Mouse (Mus musculus): ENCODE measurements at regions not wholly inside any gene's neighbourhood (a gene's known extent, or its start where the extent isn't known, plus 50 kb on each side); places are given as distances from the start of the nearest gene placed in this dataset.
"Not testable (repeated sequence)": the region's sequence is repeated elsewhere in the genome, so short reads cannot be mapped to it uniquely, and the experiment has no call there.

DNA sequence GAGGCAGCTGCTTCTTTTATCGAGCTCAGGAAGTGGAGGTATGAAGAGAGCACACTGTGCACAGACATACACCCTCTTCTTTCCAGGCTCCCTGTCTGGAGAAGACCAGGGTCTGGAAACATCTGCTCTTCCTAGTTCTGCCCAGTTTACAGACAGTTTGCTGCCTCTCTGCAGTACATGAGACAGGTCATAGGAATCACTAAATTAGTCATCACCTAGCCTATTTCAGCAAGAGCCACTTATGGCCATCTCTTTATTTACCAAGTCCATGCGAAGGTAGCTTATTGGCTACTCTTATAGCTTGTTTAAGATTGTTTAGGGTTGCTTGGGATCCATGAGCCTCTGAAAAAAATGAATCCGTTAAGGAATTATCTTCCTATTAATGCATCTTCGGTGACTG is 257.9 kb downstream of the Nfkbiz start:
- DNase-seq (ENCODE audit: low spot score in 2 of 2): no peak

DNA sequence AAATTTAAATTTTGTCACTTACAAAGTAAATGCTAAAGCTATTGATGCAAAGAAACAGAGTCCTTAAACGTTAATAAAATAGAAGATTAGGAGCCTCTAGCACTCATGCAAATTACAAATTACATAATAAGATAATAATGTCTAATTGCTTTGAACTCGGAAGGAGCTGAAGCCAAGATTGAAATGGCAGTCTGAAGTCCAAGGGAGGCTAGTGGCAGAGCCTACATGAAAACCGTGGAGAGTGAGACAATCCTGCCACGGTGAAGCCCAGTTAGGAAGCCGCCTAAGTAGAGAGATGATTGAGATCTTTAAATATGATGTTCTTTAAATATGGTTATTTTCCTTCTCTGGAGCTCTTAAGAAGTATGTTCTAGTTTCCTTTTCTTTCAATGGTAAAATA is 260.0 kb downstream of the Nfkbiz start:
- no peak for DNase-seq (ENCODE audit: low spot score in 2 of 2)

DNA sequence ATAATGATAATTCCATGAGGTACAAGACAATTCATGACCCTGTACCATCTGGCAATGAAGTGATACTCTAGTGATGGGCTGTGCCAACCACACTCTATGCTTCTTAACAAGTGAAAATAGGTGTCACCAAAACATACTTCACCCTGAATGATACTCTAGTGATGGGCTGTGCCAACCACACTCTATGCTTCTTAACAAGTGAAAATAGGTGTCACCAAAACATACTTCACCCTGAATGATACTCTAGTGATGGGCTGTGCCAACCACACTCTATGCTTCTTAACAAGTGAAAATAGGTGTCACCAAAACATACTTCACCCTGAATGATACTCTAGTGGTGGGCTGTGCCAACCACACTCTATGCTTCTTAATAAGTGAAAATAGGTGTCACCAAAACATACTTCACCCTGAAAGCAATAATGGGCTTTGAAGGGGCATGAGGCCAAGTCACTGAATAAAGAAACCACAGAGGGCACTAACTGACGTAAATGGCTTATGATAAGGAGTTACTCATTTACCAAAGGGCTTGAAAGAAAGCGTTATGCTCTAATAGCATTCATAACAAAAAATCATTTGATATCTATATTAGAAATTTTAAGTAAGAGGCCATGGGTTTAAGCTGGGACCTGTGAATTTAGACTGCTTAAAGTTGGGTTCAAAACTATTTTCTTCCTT is 263.0 kb downstream of the Nfkbiz start:
- not testable (repeated sequence) for DNase-seq (ENCODE audit: low spot score in 2 of 2)

DNA sequence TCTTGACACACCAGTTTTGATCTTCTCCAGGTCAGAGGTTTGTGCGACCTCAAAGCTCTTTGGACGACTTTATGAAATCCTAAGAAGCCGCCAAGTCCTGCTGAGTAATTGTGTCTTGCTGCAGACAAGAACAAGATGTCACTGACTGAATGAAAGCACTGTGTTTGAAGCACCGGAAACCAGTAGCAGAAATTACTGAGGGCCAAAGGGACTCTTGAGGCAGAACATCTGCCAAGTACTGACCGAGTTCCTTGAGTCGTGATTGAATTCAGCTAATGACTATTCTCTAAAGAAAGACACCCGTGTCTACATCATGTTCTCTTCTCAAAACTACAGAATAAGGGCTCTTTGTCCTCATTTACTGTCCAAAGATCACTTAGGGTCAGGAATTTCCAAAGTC is 267.6 kb downstream of the Nfkbiz start:
- DNase-seq (ENCODE audit: low spot score in 2 of 2): no peak

DNA sequence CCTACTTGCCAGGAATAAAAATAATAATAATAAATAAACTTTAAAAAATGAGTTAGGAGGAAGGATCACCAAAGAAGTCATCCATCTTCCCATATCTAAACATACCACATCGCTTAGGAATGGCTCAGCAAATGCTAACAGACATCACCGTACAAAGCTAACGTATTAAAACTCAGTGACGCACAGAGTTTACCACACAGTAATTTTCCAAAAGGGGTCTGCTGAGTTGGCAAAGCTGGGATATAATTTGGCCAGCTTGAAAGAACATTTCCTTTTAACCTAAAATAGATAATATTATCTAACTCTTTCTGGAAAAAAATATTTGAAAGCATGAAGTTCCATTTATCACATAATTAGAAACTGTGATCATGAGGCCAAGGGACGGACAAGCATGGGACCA is 268.6 kb downstream of the Nfkbiz start:
- no peak for DNase-seq (ENCODE audit: low spot score in 2 of 2)

DNA sequence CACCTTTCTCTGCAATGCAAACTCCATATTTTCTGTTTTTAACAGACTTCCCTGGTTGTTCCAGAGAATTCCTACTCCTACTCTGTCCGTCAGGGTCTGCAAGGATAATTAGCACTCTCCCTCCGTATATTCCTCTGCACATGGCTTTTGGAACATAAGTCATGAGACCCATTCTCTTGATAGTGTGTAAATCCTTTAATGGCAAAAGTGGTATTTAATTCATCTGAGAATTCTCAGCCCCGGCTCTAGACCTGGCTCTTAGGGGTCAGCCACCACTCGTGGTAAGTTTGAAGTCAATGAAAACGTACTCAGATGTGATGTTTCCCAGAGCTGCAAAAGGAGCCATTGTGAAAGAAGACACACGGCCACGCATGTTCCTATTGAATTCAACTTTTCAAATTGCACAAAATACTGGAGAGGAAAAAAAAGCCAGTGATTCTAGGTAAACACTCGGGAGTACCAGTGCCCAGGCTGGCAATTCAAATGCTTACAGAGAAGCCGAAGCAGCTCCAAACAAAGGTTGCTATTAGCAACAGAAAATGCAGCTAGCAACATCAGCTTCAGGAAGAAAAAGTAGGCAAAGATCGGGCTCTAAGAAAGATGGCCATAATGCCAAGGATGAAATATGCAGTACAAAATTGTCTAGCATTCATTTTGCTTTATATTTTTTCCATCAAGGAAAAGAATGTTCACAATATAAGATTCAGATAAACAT is 258.2 kb upstream of the Zpld1 start:
- DNase-seq (ENCODE audit: low spot score in 2 of 2): no peak

DNA sequence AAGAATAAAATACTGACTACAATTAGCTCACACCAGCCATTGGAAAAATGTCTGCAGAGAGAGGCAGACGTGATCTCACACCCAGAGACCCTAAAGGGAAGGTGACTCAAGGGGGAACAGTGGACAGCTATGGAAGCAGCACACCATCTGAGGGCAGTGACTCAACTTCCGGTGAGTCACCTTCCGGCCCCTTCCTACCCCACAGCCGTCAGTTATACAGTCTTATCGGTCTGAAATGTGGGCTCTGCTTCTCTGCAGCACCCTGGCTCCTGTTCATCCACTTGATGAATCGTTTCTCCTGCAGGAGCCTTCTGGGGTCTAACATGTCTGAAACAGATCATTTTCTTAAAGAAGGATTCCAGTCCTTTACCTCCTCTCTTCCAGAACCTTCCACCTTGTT is 257.4 kb upstream of the Zpld1 start:
- no peak for DNase-seq (ENCODE audit: low spot score in 2 of 2)

DNA sequence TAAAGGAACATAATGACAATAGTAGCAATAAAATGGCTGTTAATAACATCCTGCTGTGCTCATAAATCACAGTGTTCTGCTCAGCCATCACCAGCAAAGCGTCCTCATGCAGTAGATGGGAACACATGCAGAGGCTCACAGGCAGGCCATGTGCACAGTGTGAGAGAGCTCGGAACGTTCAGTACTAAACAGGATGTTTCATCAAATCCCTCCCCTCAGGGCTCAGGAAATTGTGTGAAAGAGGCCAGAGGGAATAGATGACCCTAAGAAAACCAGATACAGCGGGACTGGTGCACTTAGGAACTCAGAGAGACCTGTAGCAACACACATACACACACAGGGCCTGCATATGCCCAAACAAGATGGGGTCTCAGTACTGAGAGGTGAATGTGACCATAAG is 256.1 kb upstream of the Zpld1 start:
- DNase-seq (ENCODE audit: low spot score in 2 of 2): no peak

DNA sequence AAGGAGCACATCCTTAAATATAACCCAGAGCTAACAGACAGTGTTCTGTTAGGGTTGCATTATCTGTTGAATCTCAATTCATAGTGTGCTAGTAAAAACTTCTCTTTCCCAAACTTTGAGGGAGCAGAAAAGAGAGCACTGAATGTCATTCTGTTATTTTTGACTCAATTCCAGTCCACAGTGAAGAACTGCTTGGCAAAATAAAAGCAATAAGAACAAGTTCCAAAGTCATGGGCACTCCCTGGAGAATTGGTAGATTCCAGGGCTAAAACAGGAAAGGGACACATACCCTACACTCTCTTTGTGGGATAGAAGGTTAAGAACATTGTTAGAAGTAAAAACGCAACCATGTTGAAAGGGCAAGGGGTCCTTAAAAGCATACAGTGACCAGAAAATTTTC is 253.6 kb upstream of the Zpld1 start:
- no peak for DNase-seq (ENCODE audit: low spot score in 2 of 2)

DNA sequence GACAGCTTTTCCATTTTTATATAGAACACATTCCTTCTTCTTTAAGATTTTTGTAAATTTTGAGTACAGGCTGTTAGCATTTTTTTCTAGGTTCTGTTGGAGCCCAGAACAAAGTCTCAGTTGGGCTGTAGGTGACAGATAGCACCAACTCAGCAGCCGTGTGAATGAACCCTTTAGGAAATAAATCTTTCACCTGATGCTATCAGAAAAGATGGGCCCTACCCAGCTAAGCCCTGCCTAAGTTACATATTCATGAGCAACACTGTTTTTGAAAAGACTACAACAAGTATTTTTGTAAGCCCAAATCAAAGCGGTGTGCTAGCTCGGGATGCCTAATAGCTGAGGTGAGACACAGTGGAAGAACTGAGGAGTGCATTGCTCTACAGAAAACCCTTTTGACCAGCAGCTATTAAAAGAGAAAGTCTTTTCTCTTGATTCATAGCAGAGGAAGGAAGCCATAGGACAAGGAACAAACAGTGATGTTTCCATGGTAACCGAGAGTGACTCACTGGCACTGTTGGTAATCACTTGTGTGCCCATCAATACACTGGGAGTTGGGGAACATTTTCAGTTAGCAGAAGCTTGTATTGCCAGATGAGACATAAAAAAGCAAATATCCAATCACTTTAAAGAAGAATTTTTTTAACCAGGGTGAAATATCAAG is 253.0 kb upstream of the Zpld1 start:
- no peak for DNase-seq (ENCODE audit: low spot score in 2 of 2)

DNA sequence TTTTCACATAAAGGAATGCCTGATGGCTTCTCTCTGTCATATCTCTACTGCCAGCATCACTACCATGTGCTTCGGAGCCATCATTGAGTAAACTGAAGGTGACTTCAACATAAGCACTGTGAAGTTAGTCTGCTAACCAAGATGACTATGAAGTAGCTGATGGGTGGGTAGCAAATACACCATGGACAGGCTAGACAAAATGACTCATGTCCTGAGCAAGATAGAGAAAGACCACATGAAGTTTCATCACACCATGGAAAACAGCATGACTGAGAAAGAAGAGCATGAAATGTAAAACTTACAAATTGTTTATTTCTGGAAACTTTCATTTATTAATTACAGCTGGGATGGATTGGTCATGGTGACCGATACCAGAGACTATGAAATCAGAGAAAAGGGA is 249.3 kb upstream of the Zpld1 start:
- DNase-seq (ENCODE audit: low spot score in 2 of 2): no peak

DNA sequence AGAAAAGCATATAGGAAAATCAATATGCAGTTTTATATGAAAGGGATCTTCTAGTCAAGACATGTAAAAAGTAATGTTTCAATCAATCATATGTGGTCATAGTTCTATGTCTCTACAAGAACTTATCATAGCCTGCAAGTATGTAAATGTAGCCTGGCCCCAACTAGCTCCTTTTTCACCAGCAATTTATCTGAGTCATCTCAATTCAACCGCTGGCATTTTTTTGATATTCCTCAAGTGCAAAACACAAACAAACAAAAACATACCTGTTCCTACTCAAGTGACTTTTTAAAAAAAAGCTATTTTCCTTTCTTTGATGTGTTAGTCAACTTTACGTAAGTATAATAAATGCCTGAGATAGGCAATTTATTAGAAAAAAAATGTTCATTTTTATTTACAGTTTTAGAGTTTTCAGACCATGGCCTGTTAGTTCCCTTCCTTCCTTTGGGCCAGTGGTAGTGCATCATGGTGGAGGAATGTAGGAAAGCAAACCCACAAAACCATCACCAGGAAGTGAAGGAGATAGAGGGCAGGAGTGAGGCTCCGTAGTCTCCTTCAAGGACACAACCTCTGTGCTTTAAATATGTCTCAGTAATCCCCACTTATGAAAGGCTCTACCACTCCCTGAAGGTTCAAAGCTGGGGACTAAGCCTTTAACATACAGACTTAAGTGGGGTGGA is 242.7 kb upstream of the Zpld1 start:
- no peak for DNase-seq (ENCODE audit: low spot score in 2 of 2)

DNA sequence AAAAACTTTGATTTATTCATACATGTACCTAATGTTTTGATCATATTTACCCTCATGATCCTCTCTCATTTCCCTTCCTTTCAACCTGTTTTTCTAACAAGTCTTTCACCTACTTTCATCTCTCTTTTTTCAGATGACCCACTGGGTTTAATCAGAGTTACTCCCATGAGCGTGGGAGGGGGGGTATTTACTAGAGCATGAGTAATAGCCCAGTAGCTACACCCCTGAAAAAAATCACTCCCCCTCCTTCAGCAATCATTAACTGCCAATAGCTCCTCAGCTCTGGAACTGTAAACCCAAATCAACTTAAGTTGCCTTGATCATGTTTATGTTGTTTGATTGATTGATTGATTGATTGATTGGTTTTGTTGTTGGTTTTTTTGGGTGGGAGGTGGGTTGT is 241.4 kb upstream of the Zpld1 start:
- no peak for DNase-seq (ENCODE audit: low spot score in 2 of 2)

DNA sequence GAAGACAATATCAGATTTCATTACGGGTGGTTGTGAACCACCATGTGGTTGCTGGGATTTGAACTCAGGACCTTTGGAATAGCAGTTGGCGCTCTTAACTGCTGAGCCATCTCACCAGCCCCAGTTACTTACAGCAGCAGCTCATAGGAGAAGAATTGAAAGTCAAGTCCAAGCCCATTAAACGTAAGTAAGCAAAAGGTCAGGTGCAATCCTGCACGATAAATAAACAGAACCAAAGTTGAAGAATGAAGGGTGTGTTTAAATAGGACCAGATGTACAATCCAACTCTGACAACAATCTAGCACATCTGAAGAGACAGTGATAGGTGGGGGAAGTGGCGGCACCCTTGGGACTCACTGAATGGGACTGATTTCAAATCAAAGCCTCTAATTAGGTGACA is 239.8 kb upstream of the Zpld1 start:
- DNase-seq (ENCODE audit: low spot score in 2 of 2): no peak

DNA sequence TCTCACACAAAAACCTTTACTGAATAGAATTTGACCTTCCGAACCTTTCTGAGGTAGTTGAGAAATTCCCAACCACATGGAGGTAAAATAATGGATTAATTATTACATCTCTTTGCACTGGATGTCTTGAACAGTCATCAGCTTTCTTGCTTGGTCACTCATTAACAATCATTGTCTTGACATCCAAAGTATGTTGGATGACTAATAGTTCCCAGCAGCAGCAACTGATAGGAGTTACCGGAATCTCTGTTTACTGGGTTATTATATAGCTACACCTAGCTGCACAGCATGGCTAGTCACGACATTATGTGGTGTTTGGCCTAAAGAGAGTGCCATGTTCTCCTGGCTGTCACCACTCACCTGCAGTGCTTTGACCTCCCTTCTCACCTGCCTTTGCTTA is 234.9 kb upstream of the Zpld1 start:
- DNase-seq (ENCODE audit: low spot score in 2 of 2): no peak

DNA sequence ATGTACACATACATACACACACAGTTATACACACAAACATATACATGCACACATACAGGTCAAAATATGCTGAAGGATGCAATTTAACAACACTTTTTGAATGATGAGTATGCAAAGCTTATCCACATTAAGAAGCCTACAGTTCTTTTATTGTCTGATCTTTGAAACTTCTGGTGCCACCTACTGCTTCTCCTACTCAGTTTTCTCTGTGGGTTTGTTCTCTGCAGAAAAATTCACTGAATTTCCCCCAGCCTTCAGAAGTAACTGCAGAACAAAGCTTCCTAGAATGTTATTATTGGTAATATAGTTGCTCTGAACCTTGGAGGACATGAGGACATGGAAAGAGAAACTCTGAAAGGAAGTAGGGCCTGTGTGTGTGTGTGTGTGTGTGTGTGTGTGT is 233.1 kb upstream of the Zpld1 start:
- no peak for DNase-seq (ENCODE audit: low spot score in 2 of 2)

DNA sequence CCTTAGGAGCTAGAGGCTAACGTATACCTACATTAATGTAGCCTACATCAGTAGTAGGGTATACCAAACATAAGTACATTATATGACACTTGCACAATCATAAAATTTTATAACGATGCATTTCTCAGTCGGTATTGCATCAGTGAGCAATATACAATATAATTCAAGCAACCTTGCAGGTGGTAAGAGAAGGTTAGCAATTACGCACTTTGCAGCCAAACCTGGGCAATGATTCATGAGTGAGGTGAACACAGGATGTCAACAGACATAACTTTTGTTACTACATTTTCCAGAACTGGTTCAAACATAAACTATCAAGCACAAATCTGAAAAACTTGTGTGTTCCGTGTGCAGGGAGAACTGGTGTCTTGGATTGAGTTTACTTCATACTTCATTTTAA is 229.9 kb upstream of the Zpld1 start:
- DNase-seq (ENCODE audit: low spot score in 2 of 2): no peak

DNA sequence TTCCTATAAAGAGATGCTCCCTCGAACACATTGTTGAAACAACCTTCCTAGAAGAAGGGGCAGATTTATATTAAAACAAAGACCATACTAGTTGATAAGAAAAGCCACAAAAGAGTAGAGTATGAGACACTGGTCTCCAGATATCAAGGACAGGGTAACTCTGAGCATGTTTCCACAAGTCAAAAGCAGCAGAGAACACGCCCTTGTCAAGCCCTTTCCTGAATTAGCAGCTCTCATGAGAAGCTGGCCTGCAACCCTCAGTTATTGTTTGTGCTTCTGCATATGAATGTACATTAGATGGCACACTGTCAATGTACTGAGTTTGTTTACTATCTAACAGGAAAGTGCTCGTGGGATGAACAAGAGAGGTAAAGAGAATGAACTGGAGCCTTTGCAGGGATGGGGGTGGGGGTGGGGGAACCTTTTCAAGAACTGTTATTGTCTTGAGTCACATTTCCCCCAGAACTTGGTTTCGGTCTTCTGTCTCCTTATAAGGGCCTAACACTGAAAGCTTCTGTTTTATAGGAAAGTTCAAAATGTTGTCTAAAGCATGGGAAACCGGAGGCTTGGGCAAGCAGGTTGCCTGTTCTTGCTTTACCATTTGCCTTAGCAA is 228.6 kb upstream of the Zpld1 start:
- no peak for DNase-seq (ENCODE audit: low spot score in 2 of 2)

DNA sequence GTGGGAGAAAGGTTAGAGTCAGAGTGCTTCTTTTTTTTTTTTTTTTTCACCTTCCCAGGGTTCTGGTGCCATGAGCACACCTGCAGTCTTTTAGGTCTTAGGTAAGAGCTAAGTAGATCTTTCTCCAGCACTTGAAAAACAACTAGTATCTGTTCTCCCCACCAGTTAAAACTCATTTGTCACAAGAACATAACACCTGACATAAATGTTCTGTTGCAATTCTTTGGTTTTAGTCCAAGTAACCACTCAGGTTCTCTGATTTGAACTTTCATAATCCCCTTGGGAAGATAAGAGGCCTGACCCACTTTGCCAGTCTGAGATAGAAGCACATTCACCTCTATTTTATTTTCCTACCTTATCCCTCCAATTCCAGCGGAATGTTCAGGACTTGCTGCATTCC is 225.5 kb upstream of the Zpld1 start:
- DNase-seq (ENCODE audit: low spot score in 2 of 2): no peak

DNA sequence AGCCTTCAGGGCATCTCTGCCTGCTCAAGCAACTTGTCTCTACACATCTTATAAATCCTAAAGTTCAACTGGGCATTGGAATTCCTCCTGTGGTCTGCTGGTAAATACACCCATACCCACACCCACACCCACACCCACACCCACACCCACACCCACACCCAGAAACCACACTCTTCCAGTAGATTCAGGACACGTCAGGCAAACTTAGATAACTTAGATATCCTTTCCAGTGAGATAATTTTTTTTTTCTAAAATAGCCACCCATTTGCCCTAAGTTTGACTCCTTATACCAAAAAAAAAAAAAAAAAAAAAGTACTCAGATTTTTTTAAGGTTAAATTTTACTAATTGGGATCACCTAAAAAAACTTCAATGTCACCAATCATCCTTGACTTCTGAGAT is 224.5 kb upstream of the Zpld1 start:
- DNase-seq (ENCODE audit: low spot score in 2 of 2): no peak

DNA sequence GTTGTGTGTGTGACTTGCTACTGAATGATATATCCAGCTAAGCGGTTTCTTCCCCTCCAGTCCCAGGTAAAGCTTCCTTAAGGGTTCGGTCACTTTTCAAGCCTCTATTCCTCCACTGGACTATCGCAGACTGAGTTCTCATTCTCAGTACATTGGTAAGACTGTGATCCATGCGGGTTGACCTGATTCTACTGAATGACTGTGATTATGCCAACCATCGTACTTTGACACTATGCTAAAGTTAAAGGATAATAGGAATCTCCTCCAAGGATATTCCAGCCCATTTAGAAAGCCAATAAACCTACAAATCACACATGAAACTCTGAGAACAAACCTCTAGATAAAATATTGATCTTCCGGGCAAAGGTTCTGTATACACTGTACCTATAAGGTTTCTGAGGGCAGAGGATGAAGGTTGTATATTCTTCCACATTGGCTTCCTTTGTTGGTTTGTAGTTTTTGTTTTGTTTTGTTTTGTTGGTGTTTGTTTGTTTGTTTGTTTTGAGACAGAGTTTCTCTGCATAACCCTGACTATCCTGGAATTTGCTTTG is 223.7 kb upstream of the Zpld1 start:
- DNase-seq (ENCODE audit: low spot score in 2 of 2): no peak

DNA sequence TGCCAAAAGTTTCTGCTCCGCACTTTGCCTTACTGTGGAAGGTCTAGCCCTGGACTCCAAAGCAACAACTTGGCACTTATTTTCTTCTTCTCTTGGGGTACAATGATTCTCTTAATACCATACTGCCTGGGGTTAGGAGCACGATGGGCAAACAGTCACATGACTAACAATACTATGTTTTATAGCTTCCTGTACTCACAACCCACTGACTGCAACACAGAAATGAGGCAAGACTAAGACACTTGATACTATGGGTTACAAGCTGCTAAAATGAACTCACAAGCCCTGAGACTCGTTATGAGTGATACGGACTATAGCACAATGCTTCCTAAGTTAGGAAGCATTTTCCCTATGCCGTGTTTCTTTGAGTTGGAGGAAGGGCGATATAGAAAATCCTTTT is 222.3 kb upstream of the Zpld1 start:
- DNase-seq (ENCODE audit: low spot score in 2 of 2): no peak
